Mouse (Mus musculus) neural tube, embryonic 11.5 days (tissue): ENCODE measurements around the gene Iars2. TPM values are rescaled to one million over a fixed set of nuclear protein-coding genes. Genes with fewer than 3 reads are reported as not detected.

ENCODE experiments used
- ATAC-seq: fragments of 200-750 bp; cut with Nextera tagmentation; 2 replicates; pipeline ENCODE4 v1.8.0; 2017; ENCODE audit warnings: moderate number of reproducible peaks, mild to moderate bottlenecking, moderate TSS enrichment, moderate library complexity; ENCODE audit not compliant: insufficient read depth, low FRiP score, low TSS enrichment
- DNase-seq: peaks from one replicate; pipeline ENCODE4 v3.0.0-alpha.2; 2015; ENCODE audit warnings: low spot score
- H3K27ac ChIP-seq: fragments of 300-500 bp; sonication (generic); 2 replicates; pipeline ENCODE4 v1.5.1; 2014; ENCODE audit warnings: low read depth, mild to moderate bottlenecking, low read length
- H3K27me3 ChIP-seq: fragments of 300-500 bp; sonication (generic); 2 replicates; pipeline ENCODE4 v1.6.1; 2014; ENCODE audit warnings: mild to moderate bottlenecking, low read length, mixed read lengths; ENCODE audit not compliant: control insufficient read depth, insufficient read depth
- H3K36me3 ChIP-seq: fragments of 300-500 bp; sonication (generic); 2 replicates; pipeline ENCODE4 v1.6.1; 2014; ENCODE audit warnings: mild to moderate bottlenecking, low read length, moderate library complexity, mixed read lengths; ENCODE audit not compliant: control insufficient read depth, insufficient read depth
- H3K4me1 ChIP-seq: fragments of 300-500 bp; sonication (generic); 2 replicates; pipeline ENCODE4 v1.6.1; 2014; ENCODE audit warnings: low read length, mixed read lengths; ENCODE audit not compliant: control insufficient read depth, insufficient read depth
- H3K4me2 ChIP-seq: fragments of 300-500 bp; sonication (generic); 2 replicates; pipeline ENCODE4 v1.6.1; 2014; ENCODE audit warnings: low read depth, mild to moderate bottlenecking, moderate library complexity
- H3K4me3 ChIP-seq: fragments of 300-500 bp; sonication (generic); 2 replicates; pipeline ENCODE4 v1.5.1; 2014; ENCODE audit warnings: low read depth, low read length
- H3K9ac ChIP-seq: fragments of 300-500 bp; sonication (generic); 2 replicates; pipeline ENCODE4 v1.6.1; 2014; ENCODE audit warnings: mild to moderate bottlenecking, low read length
- H3K9me3 ChIP-seq: fragments of 300-500 bp; sonication (generic); 2 replicates; pipeline ENCODE4 v1.6.1; 2016; ENCODE audit warnings: low read length; ENCODE audit not compliant: control insufficient read depth
- WGBS: fragments of 180-500 bp; shearing (Covaris S2); extraction: QIAGEN DNeasy Blood & Tissue Kit; methylation state at CpG from one replicate; pipeline ENCODE4 v1.1.7; 2014; 5-methylcytosine and 5-hydroxymethylcytosine counted together
- polyA plus RNA-seq: library from polyadenylated mRNA; unstranded; fragments of >200 nt; fragmentation: Nextera tagmentation; extraction: Ambion mirVana; gene quantifications from 2 replicates; pipeline ENCODE4 v1.2.1, GENCODE M21; 2014

Gene Iars2
- 21.4 and 27.0 TPM in 2 replicates for polyA plus RNA-seq

GRCm38 (mm10) chr1:185328721-185329610 is at the start of gene Iars2:
Gene Iars2, minus strand, starts transcription at chr1:185329396.
- Histone ChIP-seq H3K27me3 (no peaks in the 10 kb centered on the region), H3K4me1 (peaks cover 9% of the 10 kb centered on the region), H3K9me3 (no peaks in the 10 kb centered on the region), H3K4me2 (peak within 1 kb of the TSS; percentile 57), H3K9ac (peak within 1 kb of the TSS; percentile 79), H3K27ac (peak within 1 kb of the TSS; percentile 74), H3K36me3 (peaks cover 1% of the 10 kb centered on the region), H3K4me3 (peak within 1 kb of the TSS; percentile 65)
- peak; percentile 87 for ATAC-seq
- under 1% methylated on average over 66 of the region's 76 CpGs for WGBS
- DNase-seq: peak; percentile 92

GRCm38 (mm10) chr1:185377429-185377828 is 48.2 kb upstream of the Iars2 start:
- H3K9ac ChIP-seq: no peak overlapping the region
- WGBS: 90% methylated on average over 2 of the region's 2 CpGs
- no peak overlapping the region for H3K4me3 ChIP-seq
- ATAC-seq: no peak
- H3K27me3 ChIP-seq: no peaks in the 10 kb centered on the region
- H3K36me3 ChIP-seq: peaks cover 4% of the 10 kb centered on the region
- no peak overlapping the region for H3K27ac ChIP-seq
- DNase-seq: no peak
- no peaks in the 10 kb centered on the region for H3K4me1 ChIP-seq
- H3K4me2 ChIP-seq: no peak overlapping the region
- H3K9me3 ChIP-seq: no peaks in the 10 kb centered on the region

- H3K27me3 ChIP-seq: no peaks in the 10 kb centered on the region
- no peak overlapping the region for H3K4me3 ChIP-seq
- H3K9ac ChIP-seq: no peak overlapping the region
- H3K4me2 ChIP-seq: no peak overlapping the region
- H3K36me3 ChIP-seq: peaks cover 5% of the 10 kb centered on the region
- ATAC-seq (no peak), DNase-seq (no peak)
- no peaks in the 10 kb centered on the region for H3K9me3 ChIP-seq
- H3K27ac ChIP-seq: no peak overlapping the region
- H3K4me1 ChIP-seq: no peaks in the 10 kb centered on the region
Observed at GRCm38 (mm10) chr1:185376390-185376789, 47.2 kb upstream of the Iars2 start.

DNA sequence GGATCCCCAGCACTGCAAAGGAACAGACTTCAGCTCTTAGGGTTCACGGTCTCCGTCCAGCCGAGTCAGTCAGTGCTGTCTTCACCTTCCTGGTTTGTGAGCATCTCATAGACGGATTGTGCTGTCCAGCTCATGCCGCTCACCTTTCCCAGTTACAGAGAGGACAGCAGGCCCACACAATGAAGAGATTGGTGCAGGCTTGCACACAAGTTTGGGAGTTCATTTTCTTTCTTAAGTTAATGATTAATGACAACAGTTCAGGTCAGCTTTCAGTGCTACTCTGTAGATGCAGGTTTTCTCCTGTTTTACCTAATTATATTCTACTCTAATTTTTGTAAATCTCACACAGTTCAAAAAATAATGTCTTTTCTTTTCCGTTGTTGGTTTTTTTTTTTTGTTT is 40.8 kb upstream of the Iars2 start:
- Histone ChIP-seq H3K4me3 (no peak overlapping the region), H3K4me2 (no peak overlapping the region), H3K36me3 (peaks cover 8% of the 10 kb centered on the region; the same call in 1 of the 2 replicates), H3K27me3 (no peaks in the 10 kb centered on the region), H3K9me3 (no peaks in the 10 kb centered on the region), H3K9ac (no peak overlapping the region), H3K4me1 (peaks cover 7% of the 10 kb centered on the region; the same call in 1 of the 2 replicates), H3K27ac (no peak overlapping the region)
- ATAC-seq (no peak), DNase-seq (no peak)
- WGBS: 97% methylated on average over 6 of the region's 6 CpGs

DNA sequence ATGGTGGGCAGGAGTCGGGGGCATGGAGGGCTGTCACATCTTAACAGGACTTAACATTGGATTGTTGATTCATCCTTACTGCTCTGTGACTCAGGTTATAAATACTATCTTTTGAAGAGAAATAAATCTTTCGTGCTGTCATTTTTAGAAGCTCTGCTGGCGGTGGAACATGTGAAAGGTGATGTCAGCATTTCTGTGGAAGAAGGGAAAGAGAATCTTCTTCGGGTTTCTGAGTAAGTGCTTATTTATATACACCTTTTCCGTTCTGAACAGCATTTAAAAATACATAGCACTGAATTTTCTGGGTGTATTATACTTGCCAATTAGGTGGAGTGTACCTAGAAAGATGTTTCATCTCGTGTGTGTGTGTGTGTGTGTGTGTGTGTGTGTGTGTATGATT is 38.2 kb upstream of the Iars2 start:
- DNase-seq (no peak), ATAC-seq (no peak)
- no peak overlapping the region for H3K4me2 ChIP-seq
- H3K36me3 ChIP-seq: peaks cover 8% of the 10 kb centered on the region; the same call in 1 of the 2 replicates
- H3K4me3 ChIP-seq: no peak overlapping the region
- no peak overlapping the region for H3K9ac ChIP-seq
- H3K27ac ChIP-seq: no peak overlapping the region
- peaks cover 17% of the 10 kb centered on the region for H3K4me1 ChIP-seq
- H3K27me3 ChIP-seq: no peaks in the 10 kb centered on the region
- H3K9me3 ChIP-seq: no peaks in the 10 kb centered on the region
- 87% methylated on average over 6 of the region's 6 CpGs for WGBS

- Histone ChIP-seq H3K27ac (no peak overlapping the region), H3K4me3 (peak overlapping the region; percentile 97), H3K4me2 (peak overlapping the region; percentile 56), H3K36me3 (no peaks in the 10 kb centered on the region), H3K9ac (peak overlapping the region; percentile 47), H3K9me3 (no peaks in the 10 kb centered on the region), H3K27me3 (no peaks in the 10 kb centered on the region), H3K4me1 (peaks cover 17% of the 10 kb centered on the region)
- ATAC-seq: no peak
- WGBS: 58% methylated on average over 6 of the region's 6 CpGs
- no peak for DNase-seq
Observed at GRCm38 (mm10) chr1:185364183-185364540, 35.0 kb upstream of the Iars2 start.

GRCm38 (mm10) chr1:185363526-185364182 is 34.5 kb upstream of the Iars2 start:
- 5% methylated on average over 22 of the region's 22 CpGs for WGBS
- no peak; the same call in 1 of the 2 replicates for ATAC-seq
- peak overlapping the region; percentile 82 for H3K27ac ChIP-seq

DNA sequence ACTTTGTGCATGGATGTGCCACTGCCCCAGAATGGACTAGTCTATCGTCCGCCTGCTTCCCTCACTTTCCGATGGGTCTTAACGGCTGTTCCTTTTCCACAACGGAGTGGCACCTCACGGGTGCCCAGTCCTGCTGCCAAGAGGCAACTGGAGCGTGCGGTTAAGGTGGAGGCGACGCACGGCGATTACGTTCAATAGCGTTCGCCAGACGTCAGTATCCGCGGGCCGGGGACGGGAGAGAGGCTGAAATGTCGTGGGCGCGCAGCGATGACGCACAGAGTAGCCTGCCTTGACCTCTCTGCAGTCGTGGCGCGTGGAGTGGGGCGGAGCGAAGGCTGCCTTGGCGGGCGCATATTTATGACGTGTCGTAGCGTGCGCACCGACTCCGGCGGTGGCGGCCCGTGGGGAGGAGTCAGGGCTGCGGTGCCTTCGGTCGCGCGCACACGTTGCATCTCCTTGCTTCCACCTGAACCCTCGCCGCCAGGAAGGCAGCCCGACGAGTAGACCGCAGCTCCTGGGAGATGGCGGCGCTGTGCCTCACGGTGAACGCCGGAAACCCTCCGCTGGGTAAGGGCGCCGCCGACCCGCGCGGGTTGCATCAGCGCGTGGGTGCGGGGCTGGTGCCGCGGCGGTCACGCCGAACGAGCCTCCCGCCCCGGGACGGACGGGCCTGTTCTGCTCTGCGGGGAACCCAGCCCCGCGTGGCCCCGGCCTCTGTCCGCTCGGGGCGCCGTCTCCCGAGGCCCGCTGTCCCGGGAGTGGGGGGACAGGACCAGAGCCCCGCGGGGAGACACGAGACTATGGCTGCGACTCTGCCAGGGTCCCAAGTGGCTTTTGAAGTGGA is 33.7 kb upstream of the Iars2 start, which contains the start of gene Eprs:
Gene Eprs, plus strand, starts transcription at position 368 of the 844 bp plus-strand sequence.
- DNase-seq: peak; percentile 99
- under 1% methylated on average over 73 of the region's 92 CpGs for WGBS
- peak within 1 kb of the TSS; percentile 87 for H3K9ac ChIP-seq

More at GRCm38 (mm10) chr1:185363526-185364182, 34.5 kb upstream of the Iars2 start:
- H3K4me1 ChIP-seq: peaks cover 17% of the 10 kb centered on the region
- peak overlapping the region; percentile 97 for H3K4me3 ChIP-seq
- DNase-seq: peak; percentile 52
- H3K27me3 ChIP-seq: no peaks in the 10 kb centered on the region
- peak overlapping the region; percentile 87 for H3K9ac ChIP-seq
- H3K36me3 ChIP-seq: no peaks in the 10 kb centered on the region
- H3K4me2 ChIP-seq: peak overlapping the region; percentile 56
- H3K9me3 ChIP-seq: no peaks in the 10 kb centered on the region

More for the DNA sequence above, 33.7 kb upstream of the Iars2 start, which contains the start of gene Eprs:
- H3K4me3 ChIP-seq: peak within 1 kb of the TSS; percentile 97
- no peaks in the 10 kb centered on the region for H3K27me3 ChIP-seq
- H3K27ac ChIP-seq: peak within 1 kb of the TSS; percentile 82
- H3K4me2 ChIP-seq: peak within 1 kb of the TSS; percentile 56
- peak; percentile 98 for ATAC-seq
- no peaks in the 10 kb centered on the region for H3K36me3 ChIP-seq
- no peaks in the 10 kb centered on the region for H3K9me3 ChIP-seq
- peaks cover 17% of the 10 kb centered on the region for H3K4me1 ChIP-seq
